Mouse (Mus musculus) macrophage (primary cell): ENCODE data around the gene Lgr4. TPM values are rescaled to one million over a fixed set of nuclear protein-coding genes. Genes with fewer than 3 reads are reported as not detected.
"Not testable (repeated sequence)": the region's sequence is repeated elsewhere in the genome, so short reads cannot be mapped to it uniquely, and the experiment has no call there.

Source experiments
- H3K27ac ChIP-seq: fragments of 350-480 bp; formaldehyde crosslinking; 2 replicates; pipeline ENCODE4 v1.9.0; 2021
- H3K36me3 ChIP-seq: fragments of 350-480 bp; formaldehyde crosslinking; 2 replicates; pipeline ENCODE4 v1.9.0; 2021; ENCODE audit errors: inconsistent target
- H3K4me3 ChIP-seq: fragments of 350-480 bp; formaldehyde crosslinking; 2 replicates; pipeline ENCODE4 v1.9.0; 2021; ENCODE audit errors: inconsistent target
- H3K79me2 ChIP-seq: fragments of 350-480 bp; formaldehyde crosslinking; 2 replicates; pipeline ENCODE4 v1.9.0; 2021; ENCODE audit errors: inconsistent target
- WGBS: methylation state at CpG from one replicate; pipeline ENCODE4 v1.1.7; 2026; ENCODE audit warnings: inconsistent platforms; ENCODE audit not compliant: missing documents; 5-methylcytosine and 5-hydroxymethylcytosine counted together
- polyA plus RNA-seq: library from polyadenylated mRNA; stranded (reverse); fragments of 250-400 nt; gene quantifications from 3 replicates; pipeline ENCODE4 v1.2.4, GENCODE M21; 2018; ENCODE audit warnings: inconsistent platforms
- total RNA-seq, 78 experiments: library from RNA; depleted of rRNA; stranded (reverse); fragments of 250-400 nt; gene quantifications; 1 replicate in 9 of 78; 2 replicates in 24 of 78; 3 replicates in 43 of 78; 4 replicates in 2 of 78; pipeline ENCODE4 v1.2.4; 2018; ENCODE audit warnings: inconsistent platforms in 56 of 78

The Lgr4 gene
- 1 to 10 TPM in 7 of 26 experiments, under 1 TPM in 19; 0.26 to 2.2 (median 0.73) TPM for total RNA-seq (2018; cell fraction: chromatin; rRNA removed)
- total RNA-seq (2018; cell fraction: cytosol; rRNA removed), result under 1 TPM; 0.10 to 0.43 (median 0.24) TPM
- total RNA-seq (2018; cell fraction: nucleus; rRNA removed), result 1 to 10 TPM in 3 of 26 experiments, under 1 TPM in 23; 0.06 to 1.8 (median 0.52) TPM
- polyA plus RNA-seq, result 0.11 to 0.49 TPM (median 0.12 TPM) in 3 replicates

- no peaks in the 10 kb centered on the region for H3K36me3 ChIP-seq
- no peak within 1 kb of the TSS for H3K27ac ChIP-seq
- WGBS, result 2% methylated on average over 91 of the region's 111 CpGs
- no peak within 1 kb of the TSS for H3K4me3 ChIP-seq
- no peaks in the 10 kb centered on the region for H3K79me2 ChIP-seq
Measured at GRCm38 (mm10) chr2:109917496-109918413, at the start of gene Lgr4. TSS of gene Lgr4 (plus strand) at chr2:109917647.

GRCm38 (mm10) chr2:109879429-109879828 is 38.0 kb upstream of the Lgr4 start:
- not testable (repeated sequence) for H3K4me3 ChIP-seq, H3K79me2 ChIP-seq, H3K36me3 ChIP-seq, H3K27ac ChIP-seq
- WGBS, result 85% methylated on average over 4 of the region's 4 CpGs

- H3K27ac ChIP-seq, result no peak overlapping the region
- no peaks in the 10 kb centered on the region for H3K79me2 ChIP-seq
- no peaks in the 10 kb centered on the region for H3K36me3 ChIP-seq
- 60% methylated on average over 2 of the region's 2 CpGs for WGBS
- H3K4me3 ChIP-seq, result no peak overlapping the region
Measured at GRCm38 (mm10) chr2:109881111-109881510, 36.3 kb upstream of the Lgr4 start.

GRCm38 (mm10) chr2:109881625-109882024 is 35.8 kb upstream of the Lgr4 start:
- WGBS, result 64% methylated on average over 1 of the region's 1 CpGs
- H3K27ac ChIP-seq, result no peak overlapping the region
- H3K79me2 ChIP-seq, result no peaks in the 10 kb centered on the region
- H3K4me3 ChIP-seq, result no peak overlapping the region
- H3K36me3 ChIP-seq, result no peaks in the 10 kb centered on the region

- Histone ChIP-seq H3K79me2 (no peaks in the 10 kb centered on the region), H3K4me3 (no peak overlapping the region), H3K36me3 (no peaks in the 10 kb centered on the region), H3K27ac (no peak overlapping the region)
- WGBS, result 86% methylated on average over 4 of the region's 4 CpGs
Measured at GRCm38 (mm10) chr2:109884106-109884505, 33.3 kb upstream of the Lgr4 start.

GRCm38 (mm10) chr2:109884507-109884906 is 32.9 kb upstream of the Lgr4 start:
- Histone ChIP-seq H3K27ac (no peak overlapping the region), H3K36me3 (no peaks in the 10 kb centered on the region), H3K79me2 (no peaks in the 10 kb centered on the region), H3K4me3 (no peak overlapping the region)
- WGBS, result 81% methylated on average over 4 of the region's 4 CpGs

- Histone ChIP-seq H3K36me3 (peaks cover 9% of the 10 kb centered on the region), H3K27ac (peak overlapping the region; percentile 37; the same call in 1 of the 2 replicates), H3K4me3 (peak overlapping the region; percentile 69), H3K79me2 (peaks cover 37% of the 10 kb centered on the region)
- WGBS, result 34% methylated on average over 4 of the region's 4 CpGs
Measured at GRCm38 (mm10) chr2:109890068-109890467, 27.4 kb upstream of the Lgr4 start.

GRCm38 (mm10) chr2:109890597-109890996 is 26.9 kb upstream of the Lgr4 start, which contains the start of gene Lin7c:
TSS of gene Lin7c (plus strand) at chr2:109890853.
- Histone ChIP-seq H3K4me3 (peak within 1 kb of the TSS; percentile 83), H3K79me2 (peaks cover 37% of the 10 kb centered on the region), H3K27ac (peak within 1 kb of the TSS; percentile 44), H3K36me3 (peaks cover 14% of the 10 kb centered on the region)
- 0% methylated on average over 40 of the region's 42 CpGs for WGBS

GRCm38 (mm10) chr2:109891031-109891430 is 26.4 kb upstream of the Lgr4 start:
- Histone ChIP-seq H3K36me3 (peaks cover 19% of the 10 kb centered on the region), H3K27ac (peak overlapping the region; percentile 44), H3K4me3 (peak overlapping the region; percentile 83), H3K79me2 (peaks cover 37% of the 10 kb centered on the region)
- under 1% methylated on average over 34 of the region's 34 CpGs for WGBS

- H3K27ac ChIP-seq, result peak overlapping the region; percentile 44
- H3K4me3 ChIP-seq, result peak overlapping the region; percentile 83
- H3K79me2 ChIP-seq, result peaks cover 37% of the 10 kb centered on the region
- WGBS, result 40% methylated on average over 4 of the region's 4 CpGs
- H3K36me3 ChIP-seq, result peaks cover 19% of the 10 kb centered on the region
Measured at GRCm38 (mm10) chr2:109891471-109891870, 26.0 kb upstream of the Lgr4 start.

GRCm38 (mm10) chr2:109896311-109896710 is 21.1 kb upstream of the Lgr4 start:
- WGBS, result 78% methylated on average over 7 of the region's 7 CpGs
- peaks cover 63% of the 10 kb centered on the region for H3K36me3 ChIP-seq
- H3K79me2 ChIP-seq, result peaks cover 33% of the 10 kb centered on the region
- H3K27ac ChIP-seq, result no peak overlapping the region
- H3K4me3 ChIP-seq, result no peak overlapping the region

- Histone ChIP-seq H3K27ac (no peak overlapping the region), H3K4me3 (no peak overlapping the region), H3K36me3 (peaks cover 32% of the 10 kb centered on the region; the same call in 1 of the 2 replicates), H3K79me2 (no peaks in the 10 kb centered on the region)
- 85% methylated on average over 7 of the region's 7 CpGs for WGBS
Measured at GRCm38 (mm10) chr2:109902869-109903268, 14.6 kb upstream of the Lgr4 start.

- Histone ChIP-seq H3K36me3 (peaks cover 18% of the 10 kb centered on the region; the same call in 1 of the 2 replicates), H3K79me2 (no peaks in the 10 kb centered on the region), H3K4me3 (no peak overlapping the region), H3K27ac (no peak overlapping the region)
- 0% methylated on average over 7 of the region's 7 CpGs for WGBS
Measured at GRCm38 (mm10) chr2:109904171-109904821, 13.2 kb upstream of the Lgr4 start.

GRCm38 (mm10) chr2:109909122-109909521 is 8.3 kb upstream of the Lgr4 start:
- WGBS, result 77% methylated on average over 2 of the region's 2 CpGs
- Histone ChIP-seq H3K4me3 (no peak overlapping the region), H3K27ac (no peak overlapping the region), H3K36me3 (no peaks in the 10 kb centered on the region), H3K79me2 (no peaks in the 10 kb centered on the region)
